Mouse (Mus musculus) liver, embryonic 14.5 days (tissue): ENCODE measurements at regions not wholly inside any gene's neighbourhood (a gene's known extent, or its start where the extent isn't known, plus 50 kb on each side); places are given as distances from the start of the nearest gene placed in this dataset.

ENCODE experiments used
- CTCF ChIP-seq: IDR thresholded peaks from 2 replicates; pipeline ENCODE4 v1.5.1; 2016; ENCODE audit warnings: antibody characterized with exemption, low read depth, control low read depth
- EP300 ChIP-seq: IDR thresholded peaks from 2 replicates; pipeline ENCODE4 v1.6.1; 2016; ENCODE audit warnings: antibody characterized with exemption, low read depth

DNA sequence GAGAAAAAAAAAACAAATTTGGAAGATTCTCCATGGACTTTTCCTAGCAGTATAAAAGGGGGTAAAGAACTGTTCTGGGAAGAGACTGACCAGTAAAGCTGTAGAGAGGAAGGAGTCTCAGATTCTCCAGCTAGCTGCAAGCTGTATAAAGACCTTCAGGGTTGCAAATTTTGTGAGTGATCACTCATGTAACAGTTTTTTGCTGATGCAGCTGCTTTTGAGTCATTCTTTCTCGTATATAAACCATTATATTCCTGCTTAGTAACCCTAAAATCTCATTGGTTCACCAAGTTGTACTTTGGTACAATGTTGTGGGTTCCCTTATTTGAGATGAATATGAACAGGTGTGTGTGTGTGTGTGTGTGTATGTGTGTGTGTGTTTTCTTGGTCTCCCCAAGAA, 79.7 kb upstream of the Wls start:
- no peak for TF ChIP-seq CTCF
- TF ChIP-seq EP300, result no peak
